Mouse (Mus musculus) testis, postnatal 10 days (tissue): Measurements from ENCODE around the gene Prmt1.
A peak's percentile ranks its signal among the peaks of the same experiment; 100 is the strongest.

Experiments used
- DNase-seq: peaks from one replicate; pipeline ENCODE4 v3.0.0; 2021; ENCODE audit warnings: low spot score

The Prmt1 gene

GRCm38 (mm10) chr7:44951960-44952359 lies 34.4 kb downstream of the Prmt1 start:
- DNase-seq: peak; percentile 81

- no peak for DNase-seq
These were observed 36.4 kb downstream of the Prmt1 start for GRCm38 (mm10) chr7:44949922-44950321.

GRCm38 (mm10) chr7:44942904-44943303 lies 43.5 kb downstream of the Prmt1 start, which contains the start of gene Tsks:
TSS of gene Tsks (plus strand) at chr7:44943204.
- no peak for DNase-seq

- DNase-seq: no peak
These were observed 47.7 kb downstream of the Prmt1 start for GRCm38 (mm10) chr7:44938680-44939079.

- DNase-seq: peak; percentile 99
These were observed 56.9 kb downstream of the Prmt1 start, which contains the start of gene Ap2a1 for GRCm38 (mm10) chr7:44929204-44930151. TSS of gene Ap2a1 (minus strand) at chr7:44929496.

- no peak for DNase-seq
These were observed 57.8 kb downstream of the Prmt1 start for GRCm38 (mm10) chr7:44928570-44928969.
